Mouse (Mus musculus): Measurements from ENCODE around the gene Slc25a44. TPM values are rescaled to one million over a fixed set of nuclear protein-coding genes. Genes with fewer than 3 reads are reported as not detected.

The Slc25a44 gene
- polyA plus RNA-seq (2015; fragmentation: Nextera tagmentation; extraction: Ambion mirVana): 28.7 and 29.7 TPM in 2 replicates

DNA sequence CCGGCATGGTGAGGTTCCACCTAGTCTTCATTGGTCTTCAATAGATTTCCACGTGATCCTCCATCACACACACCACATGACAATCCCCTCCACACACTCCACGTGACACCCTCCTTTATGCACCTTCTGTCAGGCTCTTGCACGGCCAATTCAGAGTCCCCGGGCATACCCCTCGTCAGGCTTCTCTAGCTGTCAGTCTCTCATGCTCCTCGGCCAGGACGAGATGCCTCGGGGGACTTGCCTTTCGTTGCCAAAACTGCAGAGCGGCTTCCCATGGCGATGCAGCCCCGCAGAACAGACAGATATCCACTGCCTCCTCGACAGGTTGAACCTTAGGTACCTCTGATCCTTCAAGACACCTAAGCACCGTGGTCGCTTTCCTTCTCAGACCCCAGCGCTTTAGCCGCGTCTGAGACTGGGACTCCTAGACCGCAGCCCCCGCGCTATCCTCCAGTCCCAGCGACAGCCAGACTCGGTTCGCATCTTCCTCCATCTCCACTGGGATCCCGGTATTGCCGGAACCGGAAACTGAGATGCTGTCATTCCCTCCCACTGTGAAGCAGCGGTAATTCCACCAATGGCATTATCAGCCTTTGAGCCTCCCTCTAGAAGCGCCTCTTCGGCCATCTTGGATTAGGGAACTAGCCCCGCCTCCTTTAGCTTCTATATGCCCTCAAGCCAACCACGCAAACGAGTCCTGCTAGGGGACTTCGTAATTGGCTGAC lies at the start of gene Slc25a44:
Gene Slc25a44, minus strand, starts transcription at position 535 of the 725 bp plus-strand sequence.
- Histone ChIP-seq H3K4me3 (replicated peaks) (peak within 1 kb of the TSS; percentile 79), H3K4me2 (replicated peaks) (peak within 1 kb of the TSS; percentile 90), H3K9ac (replicated peaks) (peak within 1 kb of the TSS; percentile 81), H3K27me3 (no peaks in the 10 kb centered on the region), H3K4me1 (replicated peaks) (peaks cover 29% of the 10 kb centered on the region), H3K36me3 (peaks cover 18% of the 10 kb centered on the region), H3K27ac (peak within 1 kb of the TSS; percentile 80), H3K9me3 (no peaks in the 10 kb centered on the region)
- ATAC-seq: peak; percentile 95
- under 1% methylated on average over 35 of the region's 35 CpGs for WGBS

DNA sequence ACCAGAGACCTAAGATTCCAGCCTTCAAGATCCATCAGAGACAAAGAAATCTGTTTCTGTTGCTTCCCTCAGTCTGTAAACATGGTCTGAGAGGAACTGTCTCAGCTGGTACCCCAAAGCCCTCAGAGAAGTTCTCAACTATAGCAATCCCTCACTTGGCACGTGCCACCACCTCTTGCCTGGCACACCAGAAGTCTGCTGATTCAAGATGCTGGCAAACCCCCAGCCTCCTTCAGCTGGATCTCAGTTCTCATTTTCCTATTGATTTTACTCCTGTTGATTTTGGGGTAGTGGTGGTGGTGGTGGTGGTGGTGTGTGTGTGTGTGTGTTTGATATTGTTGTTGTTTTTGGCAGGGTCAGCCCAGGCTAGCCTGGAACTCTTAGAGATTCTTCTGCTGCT lies 48.6 kb upstream of the Slc25a44 start:
- H3K9me3 ChIP-seq: no peaks in the 10 kb centered on the region
- no peak overlapping the region for H3K4me3 ChIP-seq (replicated peaks)
- WGBS: 88% methylated on average over 1 of the region's 1 CpGs
- ATAC-seq: no peak
- no peaks in the 10 kb centered on the region for H3K27me3 ChIP-seq
- H3K4me1 ChIP-seq (replicated peaks): peaks cover 8% of the 10 kb centered on the region; the same call in 1 of the 2 replicates
- no peak overlapping the region for H3K4me2 ChIP-seq (replicated peaks)
- no peak overlapping the region for H3K9ac ChIP-seq (replicated peaks)
- H3K27ac ChIP-seq: no peak overlapping the region
- H3K36me3 ChIP-seq: no peaks in the 10 kb centered on the region

DNA sequence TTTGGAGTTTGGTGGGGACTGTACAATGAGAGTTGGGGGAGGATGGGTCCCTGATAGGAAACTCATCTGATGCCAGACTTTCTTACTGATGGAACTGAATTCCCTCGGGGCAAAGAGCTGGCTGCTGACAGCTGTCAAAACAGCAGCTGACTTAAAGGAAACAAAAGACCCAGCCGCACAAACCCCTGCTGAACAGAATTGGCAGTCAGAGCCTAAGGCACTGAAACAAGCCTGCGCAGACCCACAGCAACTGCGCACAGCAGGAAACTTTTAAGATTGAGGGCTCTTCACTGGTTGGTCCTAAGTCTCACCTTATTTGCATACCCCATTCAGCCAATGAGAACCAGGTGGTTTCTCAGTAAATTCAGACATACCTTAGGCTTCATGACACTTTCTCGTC lies 48.1 kb upstream of the Slc25a44 start:
- H3K4me3 ChIP-seq (replicated peaks): no peak overlapping the region
- WGBS: 25% methylated on average over 5 of the region's 5 CpGs
- H3K27ac ChIP-seq: no peak overlapping the region
- H3K9me3 ChIP-seq: no peaks in the 10 kb centered on the region
- H3K27me3 ChIP-seq: 0 out of 2 replicates have a peak, but pooled peaks cover 3% of the 10 kb centered on the region
- no peak overlapping the region for H3K9ac ChIP-seq (replicated peaks)
- peaks cover 8% of the 10 kb centered on the region; the same call in 1 of the 2 replicates for H3K4me1 ChIP-seq (replicated peaks)
- no peaks in the 10 kb centered on the region for H3K36me3 ChIP-seq
- no peak overlapping the region for H3K4me2 ChIP-seq (replicated peaks)
- ATAC-seq: 0 out of 2 replicates have a peak, but pooled peaks have one; percentile 27

DNA sequence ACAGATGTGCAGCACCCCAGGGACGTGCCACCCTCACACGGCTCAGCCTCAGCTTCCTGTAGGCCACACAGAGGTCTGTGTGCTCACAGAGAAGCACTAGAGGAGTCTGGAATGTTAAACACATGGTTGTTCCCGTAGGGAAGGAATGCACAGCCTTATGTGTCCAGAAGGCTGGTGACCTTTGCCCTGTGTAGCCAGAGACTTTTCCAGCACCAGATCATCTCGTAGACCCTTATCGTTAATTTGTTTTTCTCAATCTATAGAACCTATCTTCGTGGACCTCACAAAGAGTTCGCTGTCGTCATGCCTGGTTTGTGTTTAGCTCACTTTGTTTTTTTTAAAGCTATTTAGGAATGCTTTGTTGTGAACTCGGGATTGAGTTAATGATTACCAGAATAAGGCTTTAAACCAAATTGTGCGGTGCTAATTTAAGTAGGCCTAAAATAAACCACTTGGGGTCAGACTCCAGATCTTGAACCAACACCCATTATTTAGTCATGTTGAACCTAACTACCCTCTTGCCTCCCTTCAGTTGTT lies 46.1 kb upstream of the Slc25a44 start:
- WGBS: 75% methylated on average over 10 of the region's 10 CpGs

DNA sequence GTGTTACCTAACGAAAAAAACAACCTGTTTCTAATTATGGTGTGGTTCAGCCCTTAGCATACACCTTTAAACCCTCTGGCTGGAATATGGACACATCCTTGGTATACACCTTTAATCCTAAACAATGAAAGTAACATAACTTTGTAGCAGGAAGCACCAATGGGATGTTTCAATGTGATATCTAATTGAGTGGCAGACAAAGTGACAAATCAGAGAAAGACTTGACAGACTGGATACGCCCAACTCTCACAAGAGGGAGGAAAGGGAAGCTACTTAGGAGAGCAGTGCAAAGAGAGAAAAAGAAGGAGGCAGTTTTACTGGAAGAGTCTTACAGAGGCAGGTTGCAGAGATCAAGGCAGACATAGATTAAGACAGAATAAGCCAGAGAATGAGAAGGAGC lies 44.5 kb upstream of the Slc25a44 start:
- Histone ChIP-seq H3K4me1 (replicated peaks) (peaks cover 10% of the 10 kb centered on the region; the same call in 1 of the 2 replicates), H3K36me3 (no peaks in the 10 kb centered on the region), H3K9ac (replicated peaks) (no peak overlapping the region), H3K27me3 (0 out of 2 replicates have a peak, but pooled peaks cover 9% of the 10 kb centered on the region), H3K9me3 (no peaks in the 10 kb centered on the region), H3K4me2 (replicated peaks) (no peak overlapping the region), H3K4me3 (replicated peaks) (no peak overlapping the region), H3K27ac (no peak overlapping the region)
- WGBS: 83% methylated on average over 2 of the region's 2 CpGs
- ATAC-seq: no peak

More for the DNA sequence above, 46.1 kb upstream of the Slc25a44 start:
- Histone ChIP-seq H3K4me1 (replicated peaks) (peaks cover 10% of the 10 kb centered on the region; the same call in 1 of the 2 replicates), H3K9ac (replicated peaks) (no peak overlapping the region), H3K4me3 (replicated peaks) (no peak overlapping the region), H3K36me3 (no peaks in the 10 kb centered on the region), H3K9me3 (no peaks in the 10 kb centered on the region), H3K27me3 (0 out of 2 replicates have a peak, but pooled peaks cover 9% of the 10 kb centered on the region), H3K27ac (no peak overlapping the region), H3K4me2 (replicated peaks) (no peak overlapping the region)
- no peak for ATAC-seq

DNA sequence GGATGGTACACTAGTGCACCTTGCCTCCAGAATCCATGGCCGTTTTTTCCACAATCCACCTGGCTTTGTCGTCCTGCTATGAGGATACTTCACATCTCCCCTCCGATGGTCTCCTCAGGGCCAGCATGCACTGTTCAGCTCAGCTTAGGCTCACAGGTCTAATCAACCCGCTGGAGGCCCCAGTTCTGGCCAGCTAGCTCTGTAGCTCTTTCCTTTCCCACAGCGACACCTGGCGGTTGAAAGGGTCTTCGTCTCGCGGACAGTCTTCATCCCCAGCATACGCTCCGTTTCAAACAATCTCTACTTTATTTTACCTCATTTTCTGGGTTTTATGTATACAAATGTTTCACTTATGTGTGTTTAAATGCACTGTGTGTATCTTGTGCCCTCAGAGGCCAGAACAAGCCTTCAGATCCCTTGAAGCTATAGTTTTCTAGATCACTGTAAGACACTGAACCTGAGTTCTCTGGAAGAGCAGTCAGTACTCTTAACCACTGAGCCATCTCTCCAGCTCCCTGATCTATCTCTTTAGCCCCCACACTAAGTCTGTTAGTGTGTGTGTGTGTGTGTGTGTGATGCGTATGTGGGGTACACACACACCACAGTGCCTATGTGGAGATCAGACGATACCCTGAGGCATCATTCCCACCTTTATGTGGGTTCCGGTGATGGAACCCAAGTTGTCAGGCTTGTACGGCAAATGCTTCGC lies 42.3 kb upstream of the Slc25a44 start:
- Histone ChIP-seq H3K36me3 (no peaks in the 10 kb centered on the region), H3K9ac (replicated peaks) (peak overlapping the region; percentile 5; the same call in 1 of the 2 replicates), H3K4me3 (replicated peaks) (no peak overlapping the region), H3K27me3 (0 out of 2 replicates have a peak, but pooled peaks cover 9% of the 10 kb centered on the region), H3K9me3 (no peaks in the 10 kb centered on the region), H3K4me1 (replicated peaks) (0 out of 2 replicates have a peak, but pooled peaks cover 3% of the 10 kb centered on the region), H3K27ac (no peak overlapping the region), H3K4me2 (replicated peaks) (no peak overlapping the region)
- ATAC-seq: peak; percentile 94
- 29% methylated on average over 16 of the region's 16 CpGs for WGBS

DNA sequence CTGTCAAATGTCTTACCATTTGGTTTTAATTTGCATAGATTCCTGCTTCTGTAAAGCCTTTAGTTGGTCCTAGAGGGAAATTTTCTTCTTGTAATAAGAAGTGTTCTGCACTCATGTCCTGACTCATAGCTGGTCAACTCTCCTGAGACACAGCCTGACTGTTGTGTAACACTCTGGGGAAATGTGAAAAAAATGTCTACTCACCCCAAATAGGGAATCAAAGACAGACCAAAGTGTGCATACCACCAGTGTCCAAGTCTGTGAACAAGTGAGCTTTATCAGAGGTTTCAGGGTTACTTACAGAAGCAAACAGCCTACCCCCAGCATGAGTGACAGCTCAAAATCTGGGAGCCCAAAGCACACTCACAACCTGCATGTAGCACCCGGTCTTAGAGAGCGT lies 40.2 kb upstream of the Slc25a44 start:
- WGBS: 92% methylated on average over 2 of the region's 2 CpGs
- H3K27ac ChIP-seq: no peak overlapping the region
- peaks cover 8% of the 10 kb centered on the region for H3K4me1 ChIP-seq (replicated peaks)
- no peak for ATAC-seq
- H3K4me2 ChIP-seq (replicated peaks): no peak overlapping the region
- 0 out of 2 replicates have a peak, but pooled peaks cover 15% of the 10 kb centered on the region for H3K27me3 ChIP-seq
- no peak overlapping the region for H3K4me3 ChIP-seq (replicated peaks)
- no peaks in the 10 kb centered on the region for H3K36me3 ChIP-seq
- no peaks in the 10 kb centered on the region for H3K9me3 ChIP-seq
- no peak overlapping the region for H3K9ac ChIP-seq (replicated peaks)

DNA sequence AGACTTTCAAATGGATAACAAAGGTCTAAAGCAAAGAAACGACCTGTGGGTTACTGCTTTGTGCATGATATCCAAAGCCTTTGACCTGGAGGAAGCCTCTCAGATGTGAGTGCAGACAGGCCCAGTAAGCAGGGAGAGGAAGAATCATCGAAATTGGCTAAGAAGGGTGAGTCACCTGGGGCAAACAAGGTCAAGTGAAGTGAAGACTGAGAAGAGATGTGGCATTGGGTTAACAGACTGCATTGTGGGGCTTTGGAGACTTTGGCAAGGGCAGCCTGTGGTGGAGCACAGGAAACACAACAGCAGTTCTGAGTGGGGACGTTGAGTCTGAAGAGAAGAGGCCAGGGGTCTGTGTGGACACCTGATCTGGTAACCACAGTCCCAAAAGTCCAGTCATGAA lies 39.5 kb upstream of the Slc25a44 start:
- no peaks in the 10 kb centered on the region for H3K9me3 ChIP-seq
- no peaks in the 10 kb centered on the region for H3K36me3 ChIP-seq
- WGBS: 55% methylated on average over 3 of the region's 3 CpGs

DNA sequence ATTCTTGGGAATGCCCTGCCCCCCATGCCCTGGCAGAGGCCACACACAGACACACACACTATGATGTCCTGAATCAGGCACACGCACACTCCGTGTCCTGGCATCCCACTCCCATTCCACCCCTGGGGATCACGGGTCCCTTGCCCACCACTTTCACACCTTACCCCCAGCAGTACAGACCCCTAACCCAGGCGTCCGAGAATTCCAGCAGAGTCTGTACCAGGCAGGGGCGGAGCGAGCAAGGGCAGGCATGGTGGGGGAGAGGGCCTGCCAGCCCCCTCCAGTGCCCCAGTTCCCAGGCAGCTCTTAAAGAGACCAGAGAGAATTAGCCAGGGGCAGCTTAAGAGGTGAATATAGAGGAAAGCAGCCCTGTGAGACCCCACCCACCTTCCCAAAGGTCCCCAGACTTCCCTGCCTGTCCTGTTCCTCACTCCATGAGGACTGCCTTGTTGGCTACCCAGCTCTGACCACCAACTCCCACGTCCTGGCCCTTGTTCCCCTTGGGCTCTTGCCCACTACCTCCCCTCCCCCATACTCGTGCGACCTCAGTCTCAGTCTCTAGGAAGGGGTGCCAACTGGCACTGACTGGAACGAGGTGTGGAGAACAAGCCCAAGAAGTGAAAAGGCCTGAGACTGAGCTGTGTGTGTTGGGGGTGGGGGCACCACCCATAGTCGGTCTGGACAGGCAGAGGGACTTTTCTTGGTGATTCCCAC lies 36.2 kb upstream of the Slc25a44 start, which contains the start of gene Sema4a:
Gene Sema4a, minus strand, starts transcription at position 200 of the 714 bp plus-strand sequence.
- ATAC-seq: no peak
- no peak within 1 kb of the TSS for H3K4me3 ChIP-seq (replicated peaks)

More for the DNA sequence above, 39.5 kb upstream of the Slc25a44 start:
- H3K9ac ChIP-seq (replicated peaks): no peak overlapping the region
- no peak overlapping the region for H3K4me3 ChIP-seq (replicated peaks)
- no peak overlapping the region for H3K27ac ChIP-seq
- H3K4me1 ChIP-seq (replicated peaks): peaks cover 10% of the 10 kb centered on the region
- H3K27me3 ChIP-seq: 0 out of 2 replicates have a peak, but pooled peaks cover 19% of the 10 kb centered on the region
- no peak for ATAC-seq
- H3K4me2 ChIP-seq (replicated peaks): no peak overlapping the region

DNA sequence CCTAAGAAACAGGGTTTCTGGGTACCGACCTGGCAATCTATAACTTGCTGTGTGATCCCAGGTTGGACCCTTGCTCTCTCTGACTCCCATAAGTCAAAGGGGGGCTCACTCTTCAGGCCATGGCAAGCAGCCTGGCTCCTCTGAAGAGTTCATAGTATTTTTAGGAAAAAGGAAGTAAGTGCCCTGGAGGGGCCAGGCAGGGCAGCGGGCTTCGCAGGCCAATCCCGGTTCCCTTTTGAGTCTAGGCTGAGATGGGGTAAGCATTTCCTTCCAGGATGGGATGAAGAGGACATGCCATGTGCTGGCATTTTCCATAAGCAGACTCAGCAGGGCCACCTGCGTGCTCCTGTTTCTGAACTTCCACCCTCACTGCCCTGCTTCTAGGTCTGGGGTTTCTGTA lies 35.1 kb upstream of the Slc25a44 start:
- H3K27ac ChIP-seq: peak overlapping the region; percentile 9; the same call in 1 of the 2 replicates
- no peaks in the 10 kb centered on the region for H3K9me3 ChIP-seq
- WGBS: 87% methylated on average over 5 of the region's 5 CpGs
- H3K27me3 ChIP-seq: 0 out of 2 replicates have a peak, but pooled peaks cover 11% of the 10 kb centered on the region
- H3K4me1 ChIP-seq (replicated peaks): peaks cover 44% of the 10 kb centered on the region
- H3K4me2 ChIP-seq (replicated peaks): no peak overlapping the region
- no peaks in the 10 kb centered on the region for H3K36me3 ChIP-seq
- H3K4me3 ChIP-seq (replicated peaks): no peak overlapping the region
- H3K9ac ChIP-seq (replicated peaks): 0 out of 2 replicates have a peak overlapping the region, but pooled peaks have one; percentile 39
- ATAC-seq: no peak

More for the DNA sequence above, 36.2 kb upstream of the Slc25a44 start, which contains the start of gene Sema4a:
- no peaks in the 10 kb centered on the region for H3K9me3 ChIP-seq
- H3K4me1 ChIP-seq (replicated peaks): peaks cover 35% of the 10 kb centered on the region
- H3K4me2 ChIP-seq (replicated peaks): no peak within 1 kb of the TSS
- 0 out of 2 replicates have a peak, but pooled peaks cover 11% of the 10 kb centered on the region for H3K27me3 ChIP-seq
- 40% methylated on average over 12 of the region's 12 CpGs for WGBS
- H3K36me3 ChIP-seq: no peaks in the 10 kb centered on the region
- 0 out of 2 replicates have a peak within 1 kb of the TSS, but pooled peaks have one; percentile 39 for H3K9ac ChIP-seq (replicated peaks)
- peak within 1 kb of the TSS; percentile 9; the same call in 1 of the 2 replicates for H3K27ac ChIP-seq

DNA sequence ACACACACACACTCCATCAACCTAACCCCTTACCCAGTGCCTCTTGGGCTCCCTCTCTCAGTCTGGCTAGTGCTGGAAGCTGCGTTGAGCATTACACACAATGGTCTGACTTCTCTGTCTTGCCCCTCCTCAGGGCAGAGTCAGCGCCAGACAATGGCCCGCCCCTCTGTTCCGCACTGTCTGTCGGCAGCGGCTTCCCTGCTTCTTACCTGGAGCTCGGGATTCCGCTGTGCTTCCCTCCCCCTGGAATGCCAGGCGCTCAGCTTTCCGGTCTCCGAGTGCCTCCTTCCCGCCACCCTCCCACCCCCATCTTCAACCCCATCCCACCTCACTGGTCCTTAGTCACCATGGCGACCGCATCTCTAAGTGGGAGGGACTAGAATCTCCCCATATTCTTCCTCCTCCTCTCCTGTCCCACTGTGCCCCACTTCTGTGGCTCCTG lies 33.9 kb upstream of the Slc25a44 start:
- Histone ChIP-seq H3K4me3 (replicated peaks) (peak overlapping the region; percentile 49), H3K4me1 (replicated peaks) (peaks cover 44% of the 10 kb centered on the region), H3K4me2 (replicated peaks) (peak overlapping the region; percentile 72), H3K36me3 (peaks cover 5% of the 10 kb centered on the region), H3K27me3 (0 out of 2 replicates have a peak, but pooled peaks cover 11% of the 10 kb centered on the region), H3K9ac (replicated peaks) (peak overlapping the region; percentile 77), H3K9me3 (no peaks in the 10 kb centered on the region), H3K27ac (peak overlapping the region; percentile 88)
- ATAC-seq: peak; percentile 89
- under 1% methylated on average over 14 of the region's 14 CpGs for WGBS

Data from midbrain, embryonic 13.5 days (tissue).